Mouse (Mus musculus): Measurements from ENCODE around the gene Gipc3. TPM values are rescaled to one million over a fixed set of nuclear protein-coding genes. Genes with fewer than 3 reads are reported as not detected.

The Gipc3 gene
- polyA plus RNA-seq, 1 experiment from 2014 or later, result 0.09 TPM

GRCm38 (mm10) chr10:81325176-81325575 lies 17.9 kb downstream of the Gipc3 start:
- no peak overlapping the region for H3K27ac ChIP-seq (ENCODE audit: low read length)
- peaks cover 36% of the 10 kb centered on the region for H3K4me1 ChIP-seq (ENCODE audit: insufficient read depth, low read length)
- WGBS, result 89% methylated on average over 21 of the region's 21 CpGs
- H3K9me3 ChIP-seq (ENCODE audit: low read length), result no peaks in the 10 kb centered on the region
- H3K4me2 ChIP-seq (replicated peaks; ENCODE audit: low read depth, low read length), result no peak overlapping the region
- no peak overlapping the region for H3K4me3 ChIP-seq (ENCODE audit: low read length)
- peaks cover 51% of the 10 kb centered on the region for H3K36me3 ChIP-seq (ENCODE audit: insufficient read depth, low read length)
- no peak overlapping the region for H3K9ac ChIP-seq (replicated peaks; ENCODE audit: low read length)
- no peaks in the 10 kb centered on the region for H3K27me3 ChIP-seq (ENCODE audit: insufficient read depth, low read length)
- no peak for ATAC-seq (ENCODE audit: low FRiP score, low TSS enrichment)

- Histone ChIP-seq H3K4me2 (replicated peaks; ENCODE audit: low read depth, low read length) (no peak overlapping the region), H3K4me3 (ENCODE audit: low read length) (no peak overlapping the region), H3K27ac (ENCODE audit: low read length) (no peak overlapping the region), H3K4me1 (ENCODE audit: insufficient read depth, low read length) (peaks cover 32% of the 10 kb centered on the region), H3K9me3 (ENCODE audit: low read length) (no peaks in the 10 kb centered on the region), H3K27me3 (ENCODE audit: insufficient read depth, low read length) (no peaks in the 10 kb centered on the region), H3K36me3 (ENCODE audit: insufficient read depth, low read length) (peaks cover 51% of the 10 kb centered on the region), H3K9ac (replicated peaks; ENCODE audit: low read length) (no peak overlapping the region)
- 94% methylated on average over 18 of the region's 18 CpGs for WGBS
- ATAC-seq (ENCODE audit: low FRiP score, low TSS enrichment), result no peak
These were observed 19.1 kb downstream of the Gipc3 start for GRCm38 (mm10) chr10:81323791-81324530.

GRCm38 (mm10) chr10:81323141-81323775 lies 19.8 kb downstream of the Gipc3 start:
- Histone ChIP-seq H3K27ac (ENCODE audit: low read length) (no peak overlapping the region), H3K36me3 (ENCODE audit: insufficient read depth, low read length) (peaks cover 52% of the 10 kb centered on the region), H3K4me1 (ENCODE audit: insufficient read depth, low read length) (peaks cover 28% of the 10 kb centered on the region), H3K9ac (replicated peaks; ENCODE audit: low read length) (no peak overlapping the region), H3K4me2 (replicated peaks; ENCODE audit: low read depth, low read length) (no peak overlapping the region), H3K9me3 (ENCODE audit: low read length) (no peaks in the 10 kb centered on the region), H3K27me3 (ENCODE audit: insufficient read depth, low read length) (no peaks in the 10 kb centered on the region), H3K4me3 (ENCODE audit: low read length) (no peak overlapping the region)
- ATAC-seq (ENCODE audit: low FRiP score, low TSS enrichment), result no peak
- 91% methylated on average over 23 of the region's 23 CpGs for WGBS

- WGBS, result 93% methylated on average over 27 of the region's 27 CpGs
- Histone ChIP-seq H3K4me2 (replicated peaks; ENCODE audit: low read depth, low read length) (peak overlapping the region; percentile 74; the same call in 1 of the 2 replicates), H3K27me3 (ENCODE audit: insufficient read depth, low read length) (no peaks in the 10 kb centered on the region), H3K4me3 (ENCODE audit: low read length) (peak overlapping the region; percentile 91), H3K9me3 (ENCODE audit: low read length) (no peaks in the 10 kb centered on the region), H3K9ac (replicated peaks; ENCODE audit: low read length) (no peak overlapping the region), H3K27ac (ENCODE audit: low read length) (no peak overlapping the region), H3K36me3 (ENCODE audit: insufficient read depth, low read length) (peaks cover 55% of the 10 kb centered on the region), H3K4me1 (ENCODE audit: insufficient read depth, low read length) (peaks cover 25% of the 10 kb centered on the region)
- ATAC-seq (ENCODE audit: low FRiP score, low TSS enrichment), result no peak
These were observed 20.6 kb downstream of the Gipc3 start for GRCm38 (mm10) chr10:81322444-81322843.

GRCm38 (mm10) chr10:81321436-81321835 lies 21.6 kb downstream of the Gipc3 start:
- H3K4me1 ChIP-seq (ENCODE audit: insufficient read depth, low read length), result peaks cover 35% of the 10 kb centered on the region
- peak overlapping the region; percentile 87 for H3K9ac ChIP-seq (replicated peaks; ENCODE audit: low read length)
- 3% methylated on average over 20 of the region's 20 CpGs for WGBS
- peak overlapping the region; percentile 91 for H3K4me3 ChIP-seq (ENCODE audit: low read length)
- H3K4me2 ChIP-seq (replicated peaks; ENCODE audit: low read depth, low read length), result peak overlapping the region; percentile 74
- H3K9me3 ChIP-seq (ENCODE audit: low read length), result no peaks in the 10 kb centered on the region
- no peaks in the 10 kb centered on the region for H3K27me3 ChIP-seq (ENCODE audit: insufficient read depth, low read length)
- peaks cover 47% of the 10 kb centered on the region for H3K36me3 ChIP-seq (ENCODE audit: insufficient read depth, low read length)
- peak overlapping the region; percentile 95 for H3K27ac ChIP-seq (ENCODE audit: low read length)
- no peak for ATAC-seq (ENCODE audit: low FRiP score, low TSS enrichment)

GRCm38 (mm10) chr10:81320550-81321347 lies 22.3 kb downstream of the Gipc3 start, which contains the start of gene Cactin:
TSS of gene Cactin (plus strand) at chr10:81321103.
- Histone ChIP-seq H3K4me1 (ENCODE audit: insufficient read depth, low read length) (peaks cover 42% of the 10 kb centered on the region), H3K36me3 (ENCODE audit: insufficient read depth, low read length) (peaks cover 42% of the 10 kb centered on the region)
- under 1% methylated on average over 68 of the region's 68 CpGs for WGBS

GRCm38 (mm10) chr10:81319741-81320549 lies 23.1 kb downstream of the Gipc3 start:
- peak overlapping the region; percentile 91 for H3K4me3 ChIP-seq (ENCODE audit: low read length)
- ATAC-seq (ENCODE audit: low FRiP score, low TSS enrichment), result no peak; the same call in 1 of the 2 replicates
- peak overlapping the region; percentile 74 for H3K9ac ChIP-seq (replicated peaks; ENCODE audit: low read length)
- WGBS, result under 1% methylated on average over 38 of the region's 38 CpGs
- no peaks in the 10 kb centered on the region for H3K27me3 ChIP-seq (ENCODE audit: insufficient read depth, low read length)
- no peaks in the 10 kb centered on the region for H3K9me3 ChIP-seq (ENCODE audit: low read length)
- H3K27ac ChIP-seq (ENCODE audit: low read length), result peak overlapping the region; percentile 95
- H3K36me3 ChIP-seq (ENCODE audit: insufficient read depth, low read length), result peaks cover 42% of the 10 kb centered on the region
- H3K4me1 ChIP-seq (ENCODE audit: insufficient read depth, low read length), result peaks cover 44% of the 10 kb centered on the region
- peak overlapping the region; percentile 74 for H3K4me2 ChIP-seq (replicated peaks; ENCODE audit: low read depth, low read length)

More at GRCm38 (mm10) chr10:81320550-81321347, 22.3 kb downstream of the Gipc3 start, which contains the start of gene Cactin:
- peak within 1 kb of the TSS; percentile 91 for H3K4me3 ChIP-seq (ENCODE audit: low read length)
- peak; percentile 91 for ATAC-seq (ENCODE audit: low FRiP score, low TSS enrichment)
- peak within 1 kb of the TSS; percentile 87 for H3K9ac ChIP-seq (replicated peaks; ENCODE audit: low read length)
- no peaks in the 10 kb centered on the region for H3K9me3 ChIP-seq (ENCODE audit: low read length)
- H3K4me2 ChIP-seq (replicated peaks; ENCODE audit: low read depth, low read length), result peak within 1 kb of the TSS; percentile 74
- H3K27me3 ChIP-seq (ENCODE audit: insufficient read depth, low read length), result no peaks in the 10 kb centered on the region
- peak within 1 kb of the TSS; percentile 95 for H3K27ac ChIP-seq (ENCODE audit: low read length)

GRCm38 (mm10) chr10:81319330-81319699 lies 23.8 kb downstream of the Gipc3 start:
- peak overlapping the region; percentile 74 for H3K4me2 ChIP-seq (replicated peaks; ENCODE audit: low read depth, low read length)
- H3K9me3 ChIP-seq (ENCODE audit: low read length), result no peaks in the 10 kb centered on the region
- peak overlapping the region; percentile 74 for H3K9ac ChIP-seq (replicated peaks; ENCODE audit: low read length)
- peak overlapping the region; percentile 95 for H3K27ac ChIP-seq (ENCODE audit: low read length)
- 24% methylated on average over 8 of the region's 8 CpGs for WGBS
- H3K36me3 ChIP-seq (ENCODE audit: insufficient read depth, low read length), result peaks cover 38% of the 10 kb centered on the region
- H3K27me3 ChIP-seq (ENCODE audit: insufficient read depth, low read length), result no peaks in the 10 kb centered on the region
- H3K4me3 ChIP-seq (ENCODE audit: low read length), result peak overlapping the region; percentile 91
- peaks cover 44% of the 10 kb centered on the region for H3K4me1 ChIP-seq (ENCODE audit: insufficient read depth, low read length)
- ATAC-seq (ENCODE audit: low FRiP score, low TSS enrichment), result no peak

All from kidney, embryonic 16.5 days (tissue).